Mouse (Mus musculus): ENCODE measurements around the gene Pigp. TPM values are rescaled to one million over a fixed set of nuclear protein-coding genes. Genes with fewer than 3 reads are reported as not detected.

Pigp gene
- polyA plus RNA-seq, 1 experiment from 2014 or later = 90.9 TPM

DNA sequence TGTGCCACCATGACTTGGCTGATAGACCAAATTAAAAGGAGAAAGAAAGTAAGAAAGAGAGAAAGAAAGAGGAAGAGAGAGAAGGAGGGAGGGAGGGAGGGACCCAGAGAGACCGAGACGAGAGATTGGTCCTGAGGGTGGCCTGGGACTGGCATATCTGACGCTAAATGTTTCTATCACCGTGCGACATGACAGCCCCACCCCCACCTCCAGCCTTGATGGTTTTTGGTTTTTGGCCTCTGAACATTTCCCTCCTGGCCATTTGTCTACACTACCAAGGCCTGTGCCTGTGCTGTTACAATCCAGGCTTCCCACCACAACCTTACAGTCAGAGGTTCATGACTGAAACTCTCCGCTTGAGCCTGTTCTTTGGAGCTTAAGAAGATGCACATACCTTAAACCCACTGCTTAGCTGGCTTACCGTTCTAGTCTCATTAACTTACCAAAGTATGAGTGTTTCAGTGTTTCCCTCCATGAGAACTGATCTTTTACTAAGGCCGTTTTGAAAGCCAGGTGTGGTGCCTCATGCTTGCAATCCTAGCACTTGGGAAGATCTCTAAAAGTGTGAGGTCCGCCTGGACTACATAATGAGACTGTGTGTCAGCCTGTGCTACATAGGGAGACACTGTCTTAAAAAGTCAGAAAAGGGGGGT lies 40.3 kb downstream of the Pigp start:
- Histone ChIP-seq H3K9me3 (ENCODE audit: control insufficient read depth, low read length) (no peaks in the 10 kb centered on the region), H3K27me3 (ENCODE audit: control insufficient read depth, insufficient read depth, low read length) (peaks cover 21% of the 10 kb centered on the region), H3K9ac (ENCODE audit: low read depth, low read length) (no peak overlapping the region), H3K36me3 (ENCODE audit: control insufficient read depth, insufficient read depth, low read length) (no peaks in the 10 kb centered on the region), H3K27ac (ENCODE audit: low read depth, low read length) (no peak overlapping the region), H3K4me2 (replicated peaks; ENCODE audit: low read depth, low read length) (no peak overlapping the region), H3K4me1 (replicated peaks; ENCODE audit: control insufficient read depth, insufficient read depth, low read length) (peaks cover 7% of the 10 kb centered on the region; the same call in 1 of the 2 replicates), H3K4me3 (ENCODE audit: low read depth, low read length) (no peak overlapping the region)
- ATAC-seq (ENCODE audit: low FRiP score) = no peak
- 79% methylated on average over 9 of the region's 9 CpGs for WGBS
- DNase-seq (ENCODE audit: low spot score) = no peak

- peaks cover 21% of the 10 kb centered on the region for H3K27me3 ChIP-seq (ENCODE audit: control insufficient read depth, insufficient read depth, low read length)
- 66% methylated on average over 5 of the region's 5 CpGs for WGBS
- ATAC-seq (ENCODE audit: low FRiP score) = 0 out of 2 replicates have a peak, but pooled peaks have one; percentile 47
These were observed 41.2 kb downstream of the Pigp start for GRCm38 (mm10) chr16:94330429-94330828.

GRCm38 (mm10) chr16:94328881-94329867 lies 42.5 kb downstream of the Pigp start:
- Histone ChIP-seq H3K4me3 (ENCODE audit: low read depth, low read length) (no peak overlapping the region; the same call in 1 of the 2 replicates), H3K9ac (ENCODE audit: low read depth, low read length) (no peak overlapping the region), H3K27ac (ENCODE audit: low read depth, low read length) (no peak overlapping the region), H3K36me3 (ENCODE audit: control insufficient read depth, insufficient read depth, low read length) (no peaks in the 10 kb centered on the region), H3K27me3 (ENCODE audit: control insufficient read depth, insufficient read depth, low read length) (peaks cover 21% of the 10 kb centered on the region), H3K4me1 (replicated peaks; ENCODE audit: control insufficient read depth, insufficient read depth, low read length) (peaks cover 6% of the 10 kb centered on the region; the same call in 1 of the 2 replicates), H3K9me3 (ENCODE audit: control insufficient read depth, low read length) (no peaks in the 10 kb centered on the region), H3K4me2 (replicated peaks; ENCODE audit: low read depth, low read length) (peak overlapping the region; percentile 71)
- WGBS = 9% methylated on average over 25 of the region's 25 CpGs
- DNase-seq (ENCODE audit: low spot score) (peak; percentile 58), ATAC-seq (ENCODE audit: low FRiP score) (peak; percentile 60)

More at GRCm38 (mm10) chr16:94330429-94330828, 41.2 kb downstream of the Pigp start:
- H3K4me1 ChIP-seq (replicated peaks; ENCODE audit: control insufficient read depth, insufficient read depth, low read length) = peaks cover 6% of the 10 kb centered on the region; the same call in 1 of the 2 replicates
- H3K4me2 ChIP-seq (replicated peaks; ENCODE audit: low read depth, low read length) = no peak overlapping the region
- H3K9ac ChIP-seq (ENCODE audit: low read depth, low read length) = no peak overlapping the region
- no peaks in the 10 kb centered on the region for H3K9me3 ChIP-seq (ENCODE audit: control insufficient read depth, low read length)
- no peaks in the 10 kb centered on the region for H3K36me3 ChIP-seq (ENCODE audit: control insufficient read depth, insufficient read depth, low read length)
- H3K4me3 ChIP-seq (ENCODE audit: low read depth, low read length) = no peak overlapping the region
- DNase-seq (ENCODE audit: low spot score) = peak; percentile 36
- H3K27ac ChIP-seq (ENCODE audit: low read depth, low read length) = no peak overlapping the region

DNA sequence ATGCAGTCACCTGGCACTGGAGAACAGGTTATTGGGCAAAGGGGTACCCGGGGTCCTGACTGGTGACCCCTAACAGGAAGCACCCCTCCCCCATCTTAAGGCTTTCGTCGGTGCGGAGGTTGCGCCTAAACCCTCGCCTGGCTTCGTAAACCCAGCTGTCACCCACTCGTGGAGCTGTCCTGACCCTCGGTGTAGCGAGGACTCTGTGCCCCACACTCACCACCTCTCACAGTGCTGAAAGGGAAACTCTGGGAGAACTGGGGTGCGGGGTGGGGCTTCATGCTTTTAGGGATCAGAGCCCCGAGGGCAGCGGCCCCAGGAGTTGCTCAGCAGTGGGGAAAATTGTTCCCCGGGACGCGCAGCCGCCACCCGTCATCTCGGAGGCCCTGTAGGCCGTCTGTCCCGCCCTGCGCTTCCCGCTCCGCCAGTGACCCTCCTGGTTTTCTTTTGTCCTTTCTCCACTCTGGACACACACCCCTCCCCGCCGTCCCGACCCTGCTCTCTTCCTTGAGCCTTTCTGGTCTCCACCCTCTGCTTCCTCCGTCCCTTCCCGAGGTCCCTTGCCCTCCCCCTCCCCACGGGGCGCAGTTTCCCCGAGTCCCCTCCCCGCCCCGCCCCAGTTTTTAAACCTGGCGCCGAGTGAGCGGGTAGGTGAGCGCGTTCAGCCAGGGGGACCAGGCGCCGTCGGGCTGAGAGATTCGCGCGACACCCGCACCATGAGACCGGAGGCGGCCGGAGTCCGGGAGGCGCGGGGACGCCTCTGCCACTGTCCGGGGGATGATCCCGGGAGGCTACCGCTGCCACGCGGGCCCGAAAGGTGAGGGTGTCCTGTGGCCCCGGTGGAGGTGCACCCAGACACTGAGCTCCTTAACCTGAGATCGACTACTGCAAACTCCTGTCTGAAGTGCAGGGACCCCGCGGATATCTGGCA lies 43.6 kb downstream of the Pigp start, which contains the start of gene Ripply3:
Ripply3 (plus strand) TSS at position 640 of the 931 bp plus-strand sequence.
- H3K9me3 ChIP-seq (ENCODE audit: control insufficient read depth, low read length) = no peaks in the 10 kb centered on the region
- peaks cover 6% of the 10 kb centered on the region; the same call in 1 of the 2 replicates for H3K4me1 ChIP-seq (replicated peaks; ENCODE audit: control insufficient read depth, insufficient read depth, low read length)
- DNase-seq (ENCODE audit: low spot score) (peak; percentile 61), ATAC-seq (ENCODE audit: low FRiP score) (peak; percentile 65)
- 1% methylated on average over 59 of the region's 63 CpGs for WGBS
- H3K4me3 ChIP-seq (ENCODE audit: low read depth, low read length) = peak within 1 kb of the TSS; percentile 43
- peak within 1 kb of the TSS; percentile 71 for H3K4me2 ChIP-seq (replicated peaks; ENCODE audit: low read depth, low read length)
- peak within 1 kb of the TSS; percentile 50 for H3K9ac ChIP-seq (ENCODE audit: low read depth, low read length)
- no peaks in the 10 kb centered on the region for H3K36me3 ChIP-seq (ENCODE audit: control insufficient read depth, insufficient read depth, low read length)
- H3K27ac ChIP-seq (ENCODE audit: low read depth, low read length) = no peak within 1 kb of the TSS
- H3K27me3 ChIP-seq (ENCODE audit: control insufficient read depth, insufficient read depth, low read length) = peaks cover 21% of the 10 kb centered on the region

DNA sequence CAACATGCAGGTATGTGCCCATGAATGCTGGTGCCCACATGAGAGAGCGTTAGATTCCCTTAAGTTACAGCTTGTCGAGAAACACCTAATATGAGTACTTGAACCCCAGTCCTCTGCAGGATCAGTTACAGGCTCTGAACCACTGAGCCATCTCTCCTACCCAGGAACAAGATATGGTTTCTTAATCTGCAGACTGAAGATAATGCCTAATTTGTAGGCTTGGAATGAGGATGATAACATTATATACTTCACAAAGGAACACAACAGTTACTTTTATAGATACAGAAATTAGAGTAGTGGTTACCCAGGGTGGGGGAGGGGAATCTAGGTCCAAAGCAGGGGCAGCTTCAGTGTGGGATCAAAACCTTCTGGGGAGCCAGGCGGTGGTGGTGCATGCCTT lies 45.6 kb downstream of the Pigp start:
- Histone ChIP-seq H3K4me2 (replicated peaks; ENCODE audit: low read depth, low read length) (no peak overlapping the region), H3K9me3 (ENCODE audit: control insufficient read depth, low read length) (no peaks in the 10 kb centered on the region), H3K4me3 (ENCODE audit: low read depth, low read length) (no peak overlapping the region), H3K36me3 (ENCODE audit: control insufficient read depth, insufficient read depth, low read length) (no peaks in the 10 kb centered on the region), H3K27ac (ENCODE audit: low read depth, low read length) (no peak overlapping the region), H3K4me1 (replicated peaks; ENCODE audit: control insufficient read depth, insufficient read depth, low read length) (peaks cover 6% of the 10 kb centered on the region; the same call in 1 of the 2 replicates), H3K27me3 (ENCODE audit: control insufficient read depth, insufficient read depth, low read length) (peaks cover 21% of the 10 kb centered on the region), H3K9ac (ENCODE audit: low read depth, low read length) (no peak overlapping the region)
- 97% methylated on average over 3 of the region's 3 CpGs for WGBS
- no peak for DNase-seq (ENCODE audit: low spot score)
- no peak for ATAC-seq (ENCODE audit: low FRiP score)

GRCm38 (mm10) chr16:94323681-94324080 lies 48.0 kb downstream of the Pigp start:
- 70% methylated on average over 5 of the region's 5 CpGs for WGBS
- peaks cover 15% of the 10 kb centered on the region for H3K27me3 ChIP-seq (ENCODE audit: control insufficient read depth, insufficient read depth, low read length)
- no peaks in the 10 kb centered on the region for H3K36me3 ChIP-seq (ENCODE audit: control insufficient read depth, insufficient read depth, low read length)
- no peak overlapping the region for H3K4me3 ChIP-seq (ENCODE audit: low read depth, low read length)
- no peaks in the 10 kb centered on the region; the same call in 1 of the 2 replicates for H3K4me1 ChIP-seq (replicated peaks; ENCODE audit: control insufficient read depth, insufficient read depth, low read length)
- H3K4me2 ChIP-seq (replicated peaks; ENCODE audit: low read depth, low read length) = no peak overlapping the region
- H3K9me3 ChIP-seq (ENCODE audit: control insufficient read depth, low read length) = no peaks in the 10 kb centered on the region
- no peak overlapping the region for H3K9ac ChIP-seq (ENCODE audit: low read depth, low read length)
- ATAC-seq (ENCODE audit: low FRiP score) = no peak
- no peak for DNase-seq (ENCODE audit: low spot score)
- H3K27ac ChIP-seq (ENCODE audit: low read depth, low read length) = no peak overlapping the region

- no peak for ATAC-seq (ENCODE audit: low FRiP score)
- H3K9ac ChIP-seq (ENCODE audit: low read depth, low read length) = no peak overlapping the region
- no peaks in the 10 kb centered on the region for H3K4me1 ChIP-seq (replicated peaks; ENCODE audit: control insufficient read depth, insufficient read depth, low read length)
- H3K36me3 ChIP-seq (ENCODE audit: control insufficient read depth, insufficient read depth, low read length) = no peaks in the 10 kb centered on the region
- no peaks in the 10 kb centered on the region for H3K9me3 ChIP-seq (ENCODE audit: control insufficient read depth, low read length)
- no peak overlapping the region for H3K27ac ChIP-seq (ENCODE audit: low read depth, low read length)
- no peak for DNase-seq (ENCODE audit: low spot score)
- H3K27me3 ChIP-seq (ENCODE audit: control insufficient read depth, insufficient read depth, low read length) = no peaks in the 10 kb centered on the region
- no peak overlapping the region for H3K4me3 ChIP-seq (ENCODE audit: low read depth, low read length)
- no peak overlapping the region for H3K4me2 ChIP-seq (replicated peaks; ENCODE audit: low read depth, low read length)
- WGBS = 89% methylated on average over 5 of the region's 5 CpGs
These were observed 51.4 kb downstream of the Pigp start for GRCm38 (mm10) chr16:94320223-94320622.

DNA sequence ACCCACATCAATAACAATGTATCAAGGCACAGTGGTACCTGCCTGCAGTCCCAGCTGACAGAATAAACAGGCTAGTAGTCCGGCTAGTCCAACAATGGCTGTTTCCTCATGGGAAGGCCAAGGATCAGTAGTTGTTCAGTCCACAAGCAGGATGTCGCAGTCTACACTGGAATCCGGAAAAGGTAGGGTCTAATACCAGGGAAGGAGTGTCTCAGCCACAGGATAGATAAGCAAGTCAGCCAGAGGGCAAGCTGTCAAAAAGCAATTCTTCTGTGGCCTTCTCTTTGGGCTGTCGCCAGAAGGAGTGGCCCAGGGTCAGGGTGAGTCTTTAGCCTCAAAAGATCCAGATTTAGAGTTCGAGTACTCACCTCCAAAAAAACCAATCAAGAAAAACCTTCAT lies 53.9 kb downstream of the Pigp start:
- no peak overlapping the region for H3K4me2 ChIP-seq (replicated peaks; ENCODE audit: low read depth, low read length)
- 80% methylated on average over 5 of the region's 5 CpGs for WGBS
- DNase-seq (ENCODE audit: low spot score) = no peak
- no peaks in the 10 kb centered on the region for H3K9me3 ChIP-seq (ENCODE audit: control insufficient read depth, low read length)
- no peak overlapping the region for H3K9ac ChIP-seq (ENCODE audit: low read depth, low read length)
- no peaks in the 10 kb centered on the region for H3K36me3 ChIP-seq (ENCODE audit: control insufficient read depth, insufficient read depth, low read length)
- ATAC-seq (ENCODE audit: low FRiP score) = no peak
- no peak overlapping the region for H3K4me3 ChIP-seq (ENCODE audit: low read depth, low read length)
- H3K27ac ChIP-seq (ENCODE audit: low read depth, low read length) = no peak overlapping the region
- no peaks in the 10 kb centered on the region for H3K27me3 ChIP-seq (ENCODE audit: control insufficient read depth, insufficient read depth, low read length)
- no peaks in the 10 kb centered on the region for H3K4me1 ChIP-seq (replicated peaks; ENCODE audit: control insufficient read depth, insufficient read depth, low read length)
